Mouse (Mus musculus): Measurements from ENCODE around the gene Dnaic1. TPM values are rescaled to one million over a fixed set of nuclear protein-coding genes. Genes with fewer than 3 reads are reported as not detected.

Gene Dnaic1
- polyA plus RNA-seq, 1 experiment from 2014 or later, result 8.9 TPM

DNA sequence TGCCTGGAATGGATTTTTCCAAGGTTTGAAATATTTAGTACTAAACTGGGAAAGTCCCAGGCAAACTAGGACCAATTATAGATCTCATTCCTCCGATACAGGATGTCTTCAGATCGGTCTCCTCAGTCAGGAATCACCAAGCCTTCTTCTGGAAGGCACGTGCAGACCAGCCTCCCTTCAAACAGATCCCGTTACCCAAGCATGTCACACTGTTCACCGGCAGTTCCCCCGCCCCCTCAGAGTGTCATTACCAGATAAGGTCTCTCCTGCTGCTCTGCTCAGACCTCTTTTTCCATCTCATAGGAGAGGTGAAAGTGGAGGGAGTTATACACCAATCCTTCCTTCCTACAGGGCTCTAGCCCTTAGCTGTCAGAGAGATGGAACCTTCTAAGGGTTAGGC lies 84.2 kb downstream of the Dnaic1 start:
- no peak overlapping the region for H3K4me2 ChIP-seq (replicated peaks; ENCODE audit: low read depth, low read length)
- TF ChIP-seq EP300 (IDR thresholded peaks at IDR 0.05), result no peak
- no peak for TF ChIP-seq CTCF (IDR thresholded peaks at IDR 0.05)
- DNase-seq (ENCODE audit: low spot score) (no peak), ATAC-seq (no peak)
- no peak overlapping the region for H3K9ac ChIP-seq (replicated peaks; ENCODE audit: low read depth)
- 59% methylated on average over 6 of the region's 6 CpGs for WGBS
- no peaks in the 10 kb centered on the region for H3K4me1 ChIP-seq (ENCODE audit: insufficient read depth, low read depth, low read length)
- H3K9me3 ChIP-seq (ENCODE audit: low read length), result no peaks in the 10 kb centered on the region
- H3K27ac ChIP-seq (ENCODE audit: low read length), result no peak overlapping the region
- no peaks in the 10 kb centered on the region for H3K27me3 ChIP-seq (replicated peaks; ENCODE audit: insufficient read depth, low read length)
- no peak overlapping the region for H3K4me3 ChIP-seq (ENCODE audit: low read depth, low read length)
- no peaks in the 10 kb centered on the region for H3K36me3 ChIP-seq (ENCODE audit: insufficient read depth, low read length)

GRCm38 (mm10) chr4:41654217-41654616 lies 84.6 kb downstream of the Dnaic1 start:
- H3K36me3 ChIP-seq (ENCODE audit: insufficient read depth, low read length), result no peaks in the 10 kb centered on the region
- no peaks in the 10 kb centered on the region for H3K27me3 ChIP-seq (replicated peaks; ENCODE audit: insufficient read depth, low read length)
- TF ChIP-seq CTCF (IDR thresholded peaks at IDR 0.05), result peak; percentile 81
- no peak for TF ChIP-seq EP300 (IDR thresholded peaks at IDR 0.05)
- no peak overlapping the region for H3K4me2 ChIP-seq (replicated peaks; ENCODE audit: low read depth, low read length)
- peak; percentile 52 for ATAC-seq
- WGBS, result 13% methylated on average over 7 of the region's 7 CpGs
- H3K9ac ChIP-seq (replicated peaks; ENCODE audit: low read depth), result no peak overlapping the region
- no peak overlapping the region for H3K27ac ChIP-seq (ENCODE audit: low read length)
- peak; percentile 64 for DNase-seq (ENCODE audit: low spot score)
- no peak overlapping the region for H3K4me3 ChIP-seq (ENCODE audit: low read depth, low read length)
- no peaks in the 10 kb centered on the region for H3K9me3 ChIP-seq (ENCODE audit: low read length)
- no peaks in the 10 kb centered on the region for H3K4me1 ChIP-seq (ENCODE audit: insufficient read depth, low read depth, low read length)

- no peak overlapping the region for H3K9ac ChIP-seq (replicated peaks; ENCODE audit: low read depth)
- H3K4me2 ChIP-seq (replicated peaks; ENCODE audit: low read depth, low read length), result no peak overlapping the region
- H3K4me1 ChIP-seq (ENCODE audit: insufficient read depth, low read depth, low read length), result no peaks in the 10 kb centered on the region
- no peaks in the 10 kb centered on the region for H3K36me3 ChIP-seq (ENCODE audit: insufficient read depth, low read length)
- no peak for TF ChIP-seq CTCF (IDR thresholded peaks at IDR 0.05)
- no peak for TF ChIP-seq EP300 (IDR thresholded peaks at IDR 0.05)
- no peaks in the 10 kb centered on the region for H3K27me3 ChIP-seq (replicated peaks; ENCODE audit: insufficient read depth, low read length)
- H3K4me3 ChIP-seq (ENCODE audit: low read depth, low read length), result no peak overlapping the region
- H3K9me3 ChIP-seq (ENCODE audit: low read length), result no peaks in the 10 kb centered on the region
- WGBS, result 88% methylated on average over 2 of the region's 2 CpGs
- ATAC-seq (no peak), DNase-seq (ENCODE audit: low spot score) (no peak)
- no peak overlapping the region for H3K27ac ChIP-seq (ENCODE audit: low read length)
These were observed 86.0 kb downstream of the Dnaic1 start for GRCm38 (mm10) chr4:41655525-41655924.

DNA sequence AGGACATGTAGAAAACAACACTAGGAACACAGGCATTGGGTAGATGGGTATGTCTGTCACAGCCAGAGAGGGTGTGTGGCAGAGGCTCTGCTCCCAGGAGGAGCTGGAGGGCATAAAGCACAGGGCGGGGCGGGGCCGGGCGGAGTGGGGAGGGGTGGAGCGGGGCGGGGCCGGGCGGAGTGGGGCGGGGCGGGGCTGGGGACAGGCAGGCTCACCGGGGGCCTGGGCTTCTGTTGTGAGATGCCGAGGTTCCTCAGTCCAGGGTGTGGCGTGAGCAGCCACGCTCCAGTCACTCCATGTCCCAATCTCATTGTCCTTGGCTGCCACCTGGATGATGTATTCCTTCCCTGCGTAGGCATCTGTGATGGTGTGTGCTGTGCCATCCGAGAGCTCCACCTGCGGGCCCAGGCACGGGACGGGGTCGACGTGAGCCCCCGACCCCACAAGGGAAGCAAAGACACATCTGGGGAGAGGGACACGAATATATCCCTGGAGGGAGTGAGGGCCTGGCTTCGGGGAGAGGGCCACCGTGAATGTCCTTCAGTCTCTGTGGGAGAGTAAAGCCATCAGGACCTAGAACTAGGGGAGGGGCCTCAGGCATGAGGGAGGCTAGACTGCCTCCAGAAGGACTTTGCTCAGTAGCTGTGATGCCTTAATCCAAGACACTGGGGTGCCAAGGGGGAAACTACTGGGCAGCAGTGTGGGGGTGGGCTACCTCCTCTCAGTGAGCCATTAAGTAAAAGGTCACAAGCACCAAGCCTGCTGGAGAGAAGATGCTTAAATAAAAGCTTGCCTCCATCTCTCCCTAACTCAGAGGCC lies 89.2 kb downstream of the Dnaic1 start:
- no peaks in the 10 kb centered on the region for H3K36me3 ChIP-seq (ENCODE audit: insufficient read depth, low read length)
- WGBS, result 32% methylated on average over 25 of the region's 25 CpGs
- no peaks in the 10 kb centered on the region for H3K4me1 ChIP-seq (ENCODE audit: insufficient read depth, low read depth, low read length)
- DNase-seq (ENCODE audit: low spot score) (no peak), ATAC-seq (peak; percentile 32; the same call in 1 of the 2 replicates)
- no peak overlapping the region for H3K9ac ChIP-seq (replicated peaks; ENCODE audit: low read depth)
- TF ChIP-seq CTCF (IDR thresholded peaks at IDR 0.05) (no peak), EP300 (IDR thresholded peaks at IDR 0.05) (no peak)
- no peak overlapping the region for H3K27ac ChIP-seq (ENCODE audit: low read length)
- no peaks in the 10 kb centered on the region for H3K9me3 ChIP-seq (ENCODE audit: low read length)
- H3K4me3 ChIP-seq (ENCODE audit: low read depth, low read length), result no peak overlapping the region
- no peak overlapping the region for H3K4me2 ChIP-seq (replicated peaks; ENCODE audit: low read depth, low read length)
- no peaks in the 10 kb centered on the region for H3K27me3 ChIP-seq (replicated peaks; ENCODE audit: insufficient read depth, low read length)

DNA sequence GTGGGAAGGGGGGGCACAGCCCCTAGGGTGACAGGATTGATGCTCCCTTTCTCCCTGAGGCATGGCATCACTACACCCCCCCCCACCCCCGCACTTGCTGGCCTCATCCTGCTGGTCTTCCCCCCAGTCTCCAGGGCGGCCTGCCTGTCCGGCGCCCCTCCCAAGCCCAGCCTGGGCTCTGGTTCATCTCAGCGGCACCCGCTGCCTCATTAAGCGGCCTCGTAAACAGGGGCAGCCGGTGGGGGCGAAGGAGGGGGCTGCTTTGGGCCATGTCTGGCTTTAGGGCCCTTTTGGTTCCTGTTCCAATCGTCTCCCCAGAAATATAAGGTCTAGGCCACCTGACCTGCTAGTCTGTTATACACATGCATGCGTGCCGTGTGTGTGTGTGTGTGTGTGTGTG lies 90.0 kb downstream of the Dnaic1 start:
- no peak overlapping the region for H3K4me3 ChIP-seq (ENCODE audit: low read depth, low read length)
- H3K9ac ChIP-seq (replicated peaks; ENCODE audit: low read depth), result no peak overlapping the region
- no peak for TF ChIP-seq CTCF (IDR thresholded peaks at IDR 0.05)
- no peak for TF ChIP-seq EP300 (IDR thresholded peaks at IDR 0.05)
- no peak overlapping the region for H3K27ac ChIP-seq (ENCODE audit: low read length)
- DNase-seq (ENCODE audit: low spot score) (no peak), ATAC-seq (no peak)
- no peak overlapping the region for H3K4me2 ChIP-seq (replicated peaks; ENCODE audit: low read depth, low read length)
- no peaks in the 10 kb centered on the region for H3K9me3 ChIP-seq (ENCODE audit: low read length)
- 81% methylated on average over 8 of the region's 13 CpGs for WGBS
- H3K27me3 ChIP-seq (replicated peaks; ENCODE audit: insufficient read depth, low read length), result no peaks in the 10 kb centered on the region
- no peaks in the 10 kb centered on the region for H3K36me3 ChIP-seq (ENCODE audit: insufficient read depth, low read length)
- H3K4me1 ChIP-seq (ENCODE audit: insufficient read depth, low read depth, low read length), result no peaks in the 10 kb centered on the region

- no peak for TF ChIP-seq CTCF (IDR thresholded peaks at IDR 0.05)
- DNase-seq (ENCODE audit: low spot score) (no peak), ATAC-seq (no peak)
- Histone ChIP-seq H3K9ac (replicated peaks; ENCODE audit: low read depth) (no peak overlapping the region), H3K4me1 (ENCODE audit: insufficient read depth, low read depth, low read length) (no peaks in the 10 kb centered on the region; the same call in 1 of the 2 replicates), H3K27me3 (replicated peaks; ENCODE audit: insufficient read depth, low read length) (no peaks in the 10 kb centered on the region), H3K4me3 (ENCODE audit: low read depth, low read length) (no peak overlapping the region), H3K36me3 (ENCODE audit: insufficient read depth, low read length) (no peaks in the 10 kb centered on the region), H3K4me2 (replicated peaks; ENCODE audit: low read depth, low read length) (no peak overlapping the region), H3K9me3 (ENCODE audit: low read length) (no peaks in the 10 kb centered on the region), H3K27ac (ENCODE audit: low read length) (no peak overlapping the region)
- WGBS, result 35% methylated on average over 11 of the region's 11 CpGs
These were observed 91.4 kb downstream of the Dnaic1 start for GRCm38 (mm10) chr4:41660851-41661430.
